Mouse (Mus musculus) E14TG2a.4 (cell line): ENCODE measurements at regions not wholly inside any gene's neighbourhood (a gene's known extent, or its start where the extent isn't known, plus 50 kb on each side); places are given as distances from the start of the nearest gene placed in this dataset.

Source experiments
- CTCF ChIP-seq: conservative IDR thresholded peaks from 2 replicates; pipeline ENCODE4 v1.5.1; 2014; ENCODE audit warnings: low read length
- NANOG ChIP-seq: IDR thresholded peaks from 2 replicates; pipeline ENCODE4 v1.6.1; 2014; ENCODE audit warnings: borderline replicate concordance, low read length, mixed read lengths
- POU5F1 ChIP-seq: IDR thresholded peaks from 2 replicates; pipeline ENCODE4 v1.6.1; 2014; ENCODE audit warnings: low read length, borderline replicate concordance

GRCm38 (mm10) chr4:87455863-87456578, 225.7 kb upstream of the Slc24a2 start:
- TF ChIP-seq CTCF (no peak), NANOG (no peak), POU5F1 (no peak)
